Mouse (Mus musculus) embryonic facial prominence, embryonic 13.5 days (tissue): ENCODE measurements around the gene Col4a1. TPM values are rescaled to one million over a fixed set of nuclear protein-coding genes. Genes with fewer than 3 reads are reported as not detected.

ENCODE experiments used
- ATAC-seq: fragments of 200-750 bp; cut with Nextera tagmentation; 2 replicates; pipeline ENCODE4 v1.8.0; 2017; ENCODE audit warnings: low read depth; ENCODE audit not compliant: insufficient number of reproducible peaks, insufficient read depth, low FRiP score, low TSS enrichment
- H3K27ac ChIP-seq: fragments of 300-500 bp; sonication (generic); 2 replicates; pipeline ENCODE4 v1.5.1; 2015; ENCODE audit warnings: moderate library complexity, mild to moderate bottlenecking, inconsistent platforms
- H3K27me3 ChIP-seq: fragments of 300-500 bp; sonication (generic); 2 replicates; pipeline ENCODE4 v1.6.1; 2015; ENCODE audit warnings: mild to moderate bottlenecking, inconsistent platforms
- H3K36me3 ChIP-seq: fragments of 300-500 bp; sonication (generic); 2 replicates; pipeline ENCODE4 v1.6.1; 2015; ENCODE audit warnings: mild to moderate bottlenecking, inconsistent platforms
- H3K4me1 ChIP-seq: fragments of 300-500 bp; sonication (generic); 2 replicates; pipeline ENCODE4 v1.6.1; 2015; ENCODE audit warnings: inconsistent platforms
- H3K4me2 ChIP-seq: fragments of 300-500 bp; sonication (generic); 2 replicates; pipeline ENCODE4 v1.6.1; 2015; ENCODE audit warnings: moderate library complexity, mild to moderate bottlenecking, inconsistent platforms
- H3K4me3 ChIP-seq: fragments of 300-500 bp; sonication (generic); 2 replicates; pipeline ENCODE4 v1.5.1; 2015; ENCODE audit warnings: mild to moderate bottlenecking, inconsistent platforms
- H3K9ac ChIP-seq: fragments of 300-500 bp; sonication (generic); 2 replicates; pipeline ENCODE4 v1.6.1; 2015; ENCODE audit warnings: mild to moderate bottlenecking, inconsistent platforms
- H3K9me3 ChIP-seq: fragments of 300-500 bp; sonication (generic); 2 replicates; pipeline ENCODE4 v1.6.1; 2016; ENCODE audit warnings: inconsistent platforms
- WGBS: fragments of 180-500 bp; shearing (Covaris S2); methylation state at CpG from one replicate; pipeline ENCODE4 v1.1.7; 2015; ENCODE audit warnings: mixed read lengths; 5-methylcytosine and 5-hydroxymethylcytosine counted together
- polyA plus RNA-seq: library from polyadenylated mRNA; unstranded; fragments of >200 nt; fragmentation: Nextera tagmentation; extraction: Ambion mirVana; gene quantifications from 2 replicates; pipeline ENCODE4 v1.2.1, GENCODE M21; 2015

Gene Col4a1
- polyA plus RNA-seq, 1 experiment from 2014 or later: 121 TPM

DNA sequence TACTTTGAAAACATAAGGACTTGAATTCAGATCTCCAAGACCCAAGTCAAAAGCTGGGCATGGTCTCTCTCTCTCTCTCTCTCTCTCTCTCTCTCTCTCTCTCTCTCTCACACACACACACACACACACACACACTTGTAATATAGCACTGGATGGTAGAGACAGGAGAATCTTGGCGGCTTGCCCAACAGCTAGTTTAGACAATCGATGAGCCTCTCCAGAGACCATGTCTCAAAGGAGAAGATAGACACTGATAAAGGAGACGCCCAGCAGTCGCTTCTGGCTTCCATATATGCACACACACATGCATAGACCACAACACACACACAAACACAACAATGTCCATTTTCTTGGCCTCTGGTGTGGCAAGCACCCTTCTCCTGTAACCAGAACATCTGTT lies 126.2 kb downstream of the Col4a1 start:
- peaks cover 8% of the 10 kb centered on the region for H3K27me3 ChIP-seq
- no peak overlapping the region for H3K4me2 ChIP-seq
- WGBS: 44% methylated on average over 4 of the region's 4 CpGs
- no peaks in the 10 kb centered on the region for H3K9me3 ChIP-seq
- no peak overlapping the region for H3K27ac ChIP-seq
- H3K4me3 ChIP-seq: no peak overlapping the region
- H3K9ac ChIP-seq: no peak overlapping the region
- no peaks in the 10 kb centered on the region for H3K36me3 ChIP-seq
- H3K4me1 ChIP-seq: peaks cover 31% of the 10 kb centered on the region
- no peak for ATAC-seq

GRCm38 (mm10) chr8:11185672-11186071 lies 127.0 kb downstream of the Col4a1 start:
- ATAC-seq: no peak
- H3K27me3 ChIP-seq: peaks cover 8% of the 10 kb centered on the region
- no peak overlapping the region for H3K4me3 ChIP-seq
- peaks cover 30% of the 10 kb centered on the region for H3K4me1 ChIP-seq
- WGBS: 93% methylated on average over 2 of the region's 2 CpGs
- H3K9ac ChIP-seq: no peak overlapping the region
- H3K4me2 ChIP-seq: no peak overlapping the region
- H3K9me3 ChIP-seq: no peaks in the 10 kb centered on the region
- no peaks in the 10 kb centered on the region for H3K36me3 ChIP-seq
- H3K27ac ChIP-seq: no peak overlapping the region

- Histone ChIP-seq H3K4me2 (no peak overlapping the region), H3K9ac (no peak overlapping the region), H3K36me3 (no peaks in the 10 kb centered on the region), H3K4me3 (no peak overlapping the region), H3K27ac (no peak overlapping the region), H3K4me1 (peaks cover 29% of the 10 kb centered on the region), H3K9me3 (no peaks in the 10 kb centered on the region), H3K27me3 (peaks cover 8% of the 10 kb centered on the region)
- WGBS: 75% methylated on average over 9 of the region's 9 CpGs
- ATAC-seq: no peak
These were observed 129.0 kb downstream of the Col4a1 start for GRCm38 (mm10) chr8:11183611-11184031.

GRCm38 (mm10) chr8:11182606-11183005 lies 130.0 kb downstream of the Col4a1 start:
- Histone ChIP-seq H3K9ac (no peak overlapping the region), H3K4me2 (no peak overlapping the region), H3K36me3 (no peaks in the 10 kb centered on the region), H3K4me1 (peaks cover 19% of the 10 kb centered on the region), H3K27me3 (no peaks in the 10 kb centered on the region; the same call in 1 of the 2 replicates), H3K4me3 (no peak overlapping the region), H3K9me3 (no peaks in the 10 kb centered on the region), H3K27ac (no peak overlapping the region)
- ATAC-seq: no peak
- 77% methylated on average over 12 of the region's 12 CpGs for WGBS

DNA sequence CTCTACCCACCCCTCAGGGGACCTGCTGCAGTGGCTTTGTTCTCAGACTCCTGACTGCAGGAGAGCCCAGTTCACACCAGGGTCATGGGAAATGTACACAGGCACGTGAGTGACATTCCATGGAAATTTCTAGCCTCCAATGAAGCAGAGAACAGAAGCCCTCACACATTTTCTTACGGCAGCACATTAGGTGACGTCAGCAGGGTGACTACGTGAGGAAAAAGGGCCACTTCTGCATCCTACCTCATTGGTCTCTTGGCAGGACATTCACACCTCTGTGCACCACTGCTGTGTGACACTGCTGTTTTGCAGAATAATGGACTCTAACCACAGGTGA lies 130.5 kb downstream of the Col4a1 start:
- no peak overlapping the region for H3K9ac ChIP-seq
- H3K27ac ChIP-seq: no peak overlapping the region
- WGBS: 64% methylated on average over 4 of the region's 4 CpGs
- peaks cover 14% of the 10 kb centered on the region for H3K4me1 ChIP-seq
- H3K36me3 ChIP-seq: no peaks in the 10 kb centered on the region
- no peak overlapping the region for H3K4me2 ChIP-seq
- no peaks in the 10 kb centered on the region; the same call in 1 of the 2 replicates for H3K27me3 ChIP-seq
- no peak for ATAC-seq
- no peak overlapping the region for H3K4me3 ChIP-seq
- no peaks in the 10 kb centered on the region for H3K9me3 ChIP-seq

- Histone ChIP-seq H3K27ac (no peak overlapping the region), H3K9me3 (no peaks in the 10 kb centered on the region), H3K4me2 (no peak overlapping the region), H3K4me3 (no peak overlapping the region), H3K36me3 (no peaks in the 10 kb centered on the region), H3K9ac (no peak overlapping the region), H3K4me1 (peaks cover 8% of the 10 kb centered on the region), H3K27me3 (no peaks in the 10 kb centered on the region; the same call in 1 of the 2 replicates)
- WGBS: 80% methylated on average over 11 of the region's 11 CpGs
- ATAC-seq: no peak
These were observed 131.0 kb downstream of the Col4a1 start for GRCm38 (mm10) chr8:11181420-11182147.

- H3K27ac ChIP-seq: no peak overlapping the region
- no peak overlapping the region for H3K4me2 ChIP-seq
- no peaks in the 10 kb centered on the region for H3K9me3 ChIP-seq
- H3K36me3 ChIP-seq: no peaks in the 10 kb centered on the region
- no peak overlapping the region for H3K9ac ChIP-seq
- 71% methylated on average over 3 of the region's 3 CpGs for WGBS
- H3K4me1 ChIP-seq: no peaks in the 10 kb centered on the region
- ATAC-seq: no peak
- H3K4me3 ChIP-seq: no peak overlapping the region
- H3K27me3 ChIP-seq: no peaks in the 10 kb centered on the region; the same call in 1 of the 2 replicates
These were observed 132.8 kb downstream of the Col4a1 start for GRCm38 (mm10) chr8:11179869-11180268.

GRCm38 (mm10) chr8:11176393-11176792 lies 136.2 kb downstream of the Col4a1 start:
- H3K27ac ChIP-seq: no peak overlapping the region
- no peaks in the 10 kb centered on the region for H3K36me3 ChIP-seq
- peaks cover 11% of the 10 kb centered on the region for H3K4me1 ChIP-seq
- 64% methylated on average over 7 of the region's 7 CpGs for WGBS
- H3K27me3 ChIP-seq: no peaks in the 10 kb centered on the region
- ATAC-seq: no peak
- H3K9ac ChIP-seq: no peak overlapping the region
- no peak overlapping the region for H3K4me2 ChIP-seq
- H3K4me3 ChIP-seq: no peak overlapping the region
- no peaks in the 10 kb centered on the region for H3K9me3 ChIP-seq

- Histone ChIP-seq H3K9ac (peak overlapping the region; percentile 46; the same call in 1 of the 2 replicates), H3K4me3 (no peak overlapping the region), H3K27me3 (no peaks in the 10 kb centered on the region), H3K36me3 (no peaks in the 10 kb centered on the region), H3K4me1 (peaks cover 20% of the 10 kb centered on the region), H3K9me3 (no peaks in the 10 kb centered on the region), H3K4me2 (no peak overlapping the region), H3K27ac (no peak overlapping the region)
- WGBS: 65% methylated on average over 17 of the region's 17 CpGs
- ATAC-seq: 0 out of 2 replicates have a peak, but pooled peaks have one; percentile 23
These were observed 139.1 kb downstream of the Col4a1 start for GRCm38 (mm10) chr8:11173284-11174191.

DNA sequence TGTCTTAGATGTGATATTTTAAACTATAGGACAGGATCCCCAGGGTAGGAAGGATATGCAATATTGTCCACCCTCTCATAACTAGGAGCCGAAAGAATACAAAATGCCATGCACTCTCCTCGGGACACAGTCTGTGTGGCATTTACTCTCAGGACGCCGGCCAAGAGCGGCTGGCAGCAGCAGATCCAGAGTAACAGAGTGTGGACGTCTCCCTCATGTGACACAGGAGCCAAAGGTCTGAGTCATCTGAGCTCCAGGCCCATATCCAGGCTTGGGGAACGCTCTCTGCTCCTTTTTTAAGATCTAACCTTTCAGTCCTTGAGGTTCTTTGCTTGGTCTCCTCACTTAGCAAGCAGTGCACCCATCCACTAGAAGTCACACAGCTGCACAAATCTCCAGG lies 141.1 kb downstream of the Col4a1 start:
- Histone ChIP-seq H3K4me3 (no peak overlapping the region), H3K27ac (no peak overlapping the region), H3K4me1 (peaks cover 20% of the 10 kb centered on the region), H3K27me3 (no peaks in the 10 kb centered on the region), H3K9ac (no peak overlapping the region), H3K4me2 (no peak overlapping the region), H3K36me3 (no peaks in the 10 kb centered on the region), H3K9me3 (no peaks in the 10 kb centered on the region)
- WGBS: 84% methylated on average over 7 of the region's 7 CpGs
- ATAC-seq: no peak

GRCm38 (mm10) chr8:11169383-11169782 lies 143.2 kb downstream of the Col4a1 start:
- WGBS: 78% methylated on average over 2 of the region's 2 CpGs
- no peak overlapping the region for H3K4me2 ChIP-seq
- no peaks in the 10 kb centered on the region for H3K36me3 ChIP-seq
- H3K9me3 ChIP-seq: no peaks in the 10 kb centered on the region
- H3K4me1 ChIP-seq: peaks cover 35% of the 10 kb centered on the region
- H3K9ac ChIP-seq: no peak overlapping the region
- H3K4me3 ChIP-seq: no peak overlapping the region
- no peaks in the 10 kb centered on the region for H3K27me3 ChIP-seq
- ATAC-seq: no peak
- no peak overlapping the region for H3K27ac ChIP-seq

DNA sequence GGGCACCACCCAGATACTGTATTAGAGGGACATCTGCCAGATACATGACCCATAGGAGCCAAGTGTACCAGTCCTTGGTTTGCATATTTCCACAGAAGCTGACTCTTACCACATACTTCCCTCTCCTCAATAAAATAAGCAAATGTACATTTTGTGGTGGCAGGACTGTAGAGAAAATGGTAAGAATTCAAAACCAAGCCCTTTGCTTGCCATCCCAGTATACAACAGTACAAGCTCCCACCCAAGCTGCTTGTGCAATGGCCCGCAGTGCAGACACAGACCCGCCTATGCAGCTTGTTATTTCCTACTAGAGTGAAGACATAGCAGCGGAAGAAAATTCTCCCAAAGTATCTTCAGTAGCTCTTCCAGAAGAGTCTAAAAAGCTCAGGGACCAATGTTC lies 143.8 kb downstream of the Col4a1 start:
- ATAC-seq: no peak
- H3K4me2 ChIP-seq: no peak overlapping the region
- 88% methylated on average over 3 of the region's 3 CpGs for WGBS
- no peaks in the 10 kb centered on the region for H3K27me3 ChIP-seq
- no peak overlapping the region for H3K4me3 ChIP-seq
- peaks cover 31% of the 10 kb centered on the region for H3K4me1 ChIP-seq
- H3K9me3 ChIP-seq: no peaks in the 10 kb centered on the region
- H3K9ac ChIP-seq: no peak overlapping the region
- no peak overlapping the region for H3K27ac ChIP-seq
- no peaks in the 10 kb centered on the region for H3K36me3 ChIP-seq
